Mouse (Mus musculus) hindlimb bud, embryonic 11.5 days (tissue): ENCODE measurements around the gene Spryd4.
"Not testable (repeated sequence)": the region's sequence is repeated elsewhere in the genome, so short reads cannot be mapped to it uniquely, and the experiment has no call there.

Experiments used
- DNase-seq: peaks from one replicate; pipeline ENCODE4 v3.0.0-alpha.2; 2012; ENCODE audit warnings: low read depth, low spot score; ENCODE audit errors: extremely low spot score

Gene Spryd4

DNA sequence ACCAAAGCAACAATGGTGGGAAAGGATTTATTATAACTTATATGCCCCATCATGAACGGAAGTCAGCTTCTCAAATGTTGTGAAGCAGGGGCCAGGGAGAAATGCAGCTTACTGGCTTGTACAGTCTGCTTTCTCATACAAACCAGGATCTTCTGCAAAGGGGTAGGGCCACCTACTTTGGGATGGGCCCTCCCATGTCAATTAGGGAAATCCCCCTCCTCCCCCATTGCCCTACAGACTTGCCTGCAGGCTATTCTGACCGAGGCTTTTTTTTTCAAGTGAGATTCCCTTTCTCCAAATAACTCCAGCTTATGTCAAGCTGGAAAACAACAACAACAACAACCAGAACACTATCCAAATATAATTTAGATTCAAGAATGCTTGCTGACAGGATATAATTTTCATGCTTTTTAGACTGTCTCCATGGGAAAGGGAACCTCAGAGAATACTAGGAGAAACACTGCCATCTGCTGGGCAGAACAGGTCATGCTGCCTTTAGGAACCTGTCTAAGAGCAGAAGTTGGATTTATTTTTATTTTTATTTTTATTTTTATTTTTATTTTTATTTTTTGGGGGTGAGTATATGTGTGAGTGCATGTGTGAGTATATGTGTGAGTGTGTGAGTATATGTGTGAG lies 23.2 kb downstream of the Spryd4 start:
- DNase-seq: peak; percentile 88

DNA sequence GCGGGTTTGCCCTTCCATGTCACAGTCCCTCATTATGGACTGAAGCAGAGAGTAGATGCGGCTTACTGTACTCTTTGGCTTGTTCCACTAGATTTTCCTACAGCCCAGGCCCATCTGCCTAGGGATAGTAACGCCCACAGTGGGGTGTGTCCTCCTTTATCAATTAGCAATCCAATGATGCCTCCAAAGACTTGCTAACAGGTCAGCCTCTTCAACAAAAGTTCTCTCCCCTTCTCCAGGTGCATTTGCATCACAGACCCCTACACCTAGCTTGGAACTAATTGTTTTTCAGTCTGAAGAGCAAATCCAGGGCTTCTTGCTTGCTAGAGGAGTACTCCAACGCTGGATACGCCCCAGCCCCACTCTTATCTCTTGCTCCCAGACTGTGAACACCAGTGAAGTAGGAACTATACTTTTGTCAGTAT lies 24.4 kb downstream of the Spryd4 start:
- DNase-seq: no peak

DNA sequence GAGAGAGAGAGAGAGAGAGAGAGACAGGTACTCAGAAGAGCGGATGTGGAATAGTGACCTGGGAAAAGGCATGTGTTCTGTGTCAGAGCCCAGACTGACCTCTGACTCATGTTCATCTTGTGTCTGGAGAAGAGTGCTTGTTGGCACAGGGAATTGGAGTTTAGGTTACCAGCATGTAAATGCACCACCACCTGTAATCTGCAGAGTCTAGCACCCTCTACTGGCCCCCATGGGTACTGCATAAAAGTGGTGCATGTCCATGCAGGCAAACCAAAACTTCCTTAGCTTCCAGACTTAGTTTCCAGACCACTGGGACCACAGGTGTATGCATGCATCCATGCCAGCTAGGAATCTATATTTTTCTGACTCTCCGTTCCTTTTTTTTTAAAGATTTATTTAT lies 25.6 kb downstream of the Spryd4 start:
- peak; percentile 97 for DNase-seq

DNA sequence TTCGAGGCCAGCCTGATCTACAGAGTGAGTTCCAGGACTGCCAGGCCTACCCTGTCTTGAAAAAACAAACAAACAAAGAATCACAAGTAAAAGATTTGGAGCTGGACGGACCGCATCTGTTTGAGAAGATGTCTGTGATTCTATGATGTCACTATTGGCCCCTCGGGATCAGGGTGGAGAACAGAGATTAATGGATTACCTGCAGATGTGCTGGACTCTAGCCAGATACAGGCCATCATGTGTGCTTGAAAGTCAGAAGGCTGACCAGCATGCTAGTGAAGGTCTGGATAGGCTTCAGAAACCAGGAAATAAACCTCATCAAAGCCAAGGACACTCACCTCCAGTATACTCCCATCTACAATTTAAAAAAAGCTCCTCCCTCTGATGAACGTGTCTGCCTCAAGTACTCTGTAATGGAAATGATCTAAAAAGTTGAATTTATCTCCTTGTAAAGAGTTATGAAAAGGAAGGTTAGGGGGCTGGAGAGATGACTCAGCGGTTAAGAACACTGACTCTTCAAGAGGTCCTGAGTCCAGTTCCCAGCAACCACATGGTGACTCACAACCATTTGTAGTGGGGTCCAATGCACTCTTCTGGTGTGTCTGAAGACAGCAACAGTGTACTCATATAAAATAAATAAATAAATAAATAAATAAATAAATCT lies 26.2 kb downstream of the Spryd4 start:
- DNase-seq: no peak

DNA sequence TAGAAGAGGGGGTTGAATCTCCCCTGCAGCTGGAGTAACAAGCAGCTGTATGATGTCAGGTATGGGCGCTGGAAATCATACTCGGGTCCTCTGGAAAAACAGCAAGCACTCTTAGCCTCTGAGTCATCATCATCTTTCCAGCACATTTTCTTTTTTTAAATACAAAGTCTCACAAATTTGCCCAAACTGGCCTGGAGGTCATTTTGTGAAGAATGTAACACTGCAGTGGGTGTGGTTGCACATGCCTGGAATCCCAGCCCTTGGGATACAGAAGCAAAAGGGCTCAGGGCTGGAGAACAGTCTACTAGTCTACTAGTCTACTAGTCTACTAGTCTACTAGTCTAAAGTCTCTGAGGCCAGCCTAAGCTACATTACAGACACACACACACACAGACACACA lies 27.3 kb downstream of the Spryd4 start:
- DNase-seq: no peak

DNA sequence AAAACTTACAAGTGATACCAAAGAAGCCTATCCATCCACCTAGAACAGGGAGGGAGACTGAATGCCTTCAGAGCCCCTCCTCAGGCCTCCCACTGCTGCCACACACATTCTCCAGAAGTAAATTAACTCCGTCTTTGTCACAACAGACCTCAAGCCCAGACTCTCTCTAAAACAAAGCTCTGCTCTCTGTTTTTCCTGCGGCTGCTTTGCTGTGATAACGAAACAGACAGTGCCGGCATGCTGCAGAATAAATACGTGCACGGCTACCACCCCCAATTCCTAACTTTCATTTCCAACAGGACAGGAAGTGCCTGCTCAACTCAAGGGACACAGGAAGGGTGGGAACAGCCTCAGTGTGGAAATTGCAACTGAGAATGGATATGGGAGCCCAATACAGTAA lies 31.6 kb downstream of the Spryd4 start, which contains the start of gene Rbms2:
Gene Rbms2, minus strand, starts transcription at position 309 of the 400 bp plus-strand sequence.
- no peak for DNase-seq

DNA sequence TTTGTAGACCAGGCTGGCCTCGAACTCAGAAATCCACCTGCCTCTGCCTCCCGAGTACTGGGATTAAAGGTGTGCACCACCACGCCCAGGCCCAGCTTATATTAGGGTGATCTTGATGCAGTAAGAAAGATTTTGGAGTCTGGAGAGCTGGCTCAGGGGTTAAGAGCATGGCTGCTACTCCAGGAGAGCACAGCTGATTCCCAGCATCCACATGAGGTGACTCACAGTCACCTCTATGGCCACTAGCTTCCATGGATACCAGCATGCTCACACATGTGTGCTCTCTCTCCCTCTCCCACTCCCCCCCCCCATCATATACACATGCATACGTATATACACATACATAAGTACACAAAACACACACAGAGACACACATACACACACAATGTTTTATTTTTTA lies 34.3 kb downstream of the Spryd4 start:
- no peak for DNase-seq

DNA sequence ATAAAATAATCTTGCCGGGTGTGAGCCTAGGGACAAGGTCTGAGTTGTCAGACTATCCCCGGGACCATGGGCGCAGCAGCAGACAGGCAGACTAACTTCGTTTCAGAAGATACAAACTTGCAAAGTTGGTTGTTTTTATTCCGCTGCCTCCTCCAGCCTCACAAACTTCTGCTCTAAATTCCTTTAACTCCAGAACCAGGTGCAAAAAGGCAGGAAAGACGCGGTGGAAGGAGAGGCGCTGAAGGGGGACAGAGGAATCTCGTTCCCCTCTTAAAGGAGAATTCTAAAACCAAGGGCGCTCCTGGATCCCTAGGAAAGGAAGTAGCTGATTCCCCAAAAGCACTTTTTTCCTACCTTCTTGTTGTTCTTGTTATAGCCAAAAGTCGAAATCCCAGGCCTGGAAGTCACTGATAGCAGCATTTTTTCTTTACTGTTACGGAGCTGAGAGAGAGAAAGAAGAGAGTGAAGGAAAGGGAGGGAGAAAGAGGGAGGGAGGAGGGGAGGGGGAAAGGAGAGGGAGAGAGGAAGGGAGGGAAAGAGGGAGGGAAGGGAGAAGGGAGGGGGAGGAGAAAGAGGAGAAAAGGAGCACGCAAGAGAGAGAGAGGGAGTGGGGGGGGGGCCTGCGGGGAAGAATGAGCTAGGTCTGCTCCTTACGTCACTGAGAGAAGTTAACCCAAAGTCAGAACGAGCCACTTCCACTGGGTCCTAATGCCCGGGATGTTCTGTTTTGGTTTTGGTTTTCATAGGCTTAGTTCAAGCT lies 35.4 kb downstream of the Spryd4 start:
- DNase-seq: peak; percentile 73

DNA sequence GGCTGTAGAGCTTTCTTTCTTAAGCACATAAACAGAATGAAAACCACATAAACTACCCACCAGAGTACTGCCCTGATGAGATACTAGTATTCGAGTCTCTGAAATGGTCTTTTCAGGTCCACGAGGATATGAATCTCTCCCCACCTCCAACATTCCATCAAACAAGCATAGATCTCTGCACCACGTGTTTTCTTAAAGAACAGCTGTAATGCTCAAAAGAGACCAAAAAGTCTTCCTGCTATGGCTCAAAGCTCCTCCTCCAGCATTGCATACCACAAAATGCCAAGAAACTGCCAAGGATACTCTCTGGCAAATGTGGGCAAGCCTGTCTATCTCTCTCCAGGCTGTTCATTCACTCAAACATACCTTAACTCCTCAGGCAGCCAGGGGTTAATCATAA lies 36.3 kb downstream of the Spryd4 start:
- DNase-seq: no peak

DNA sequence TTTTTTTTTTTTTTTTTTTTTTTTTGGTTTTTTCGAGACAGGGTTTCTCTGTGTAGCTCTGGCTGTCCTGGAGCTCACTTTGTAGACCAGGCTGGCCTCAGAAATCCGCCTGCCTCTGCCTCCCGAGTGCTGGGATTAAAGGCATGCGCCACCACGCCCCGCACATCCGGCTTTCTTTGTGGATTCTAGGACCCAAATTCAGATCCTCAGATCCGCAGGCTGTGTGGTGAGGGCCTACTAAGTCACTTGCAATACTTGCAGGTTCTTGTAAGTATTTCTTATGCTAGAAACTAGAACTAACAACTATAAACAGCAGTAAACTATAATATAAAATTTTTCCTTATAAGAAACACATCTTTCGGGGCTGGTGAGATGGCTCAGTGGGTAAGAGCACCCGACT lies 40.3 kb downstream of the Spryd4 start:
- DNase-seq: not testable (repeated sequence)

DNA sequence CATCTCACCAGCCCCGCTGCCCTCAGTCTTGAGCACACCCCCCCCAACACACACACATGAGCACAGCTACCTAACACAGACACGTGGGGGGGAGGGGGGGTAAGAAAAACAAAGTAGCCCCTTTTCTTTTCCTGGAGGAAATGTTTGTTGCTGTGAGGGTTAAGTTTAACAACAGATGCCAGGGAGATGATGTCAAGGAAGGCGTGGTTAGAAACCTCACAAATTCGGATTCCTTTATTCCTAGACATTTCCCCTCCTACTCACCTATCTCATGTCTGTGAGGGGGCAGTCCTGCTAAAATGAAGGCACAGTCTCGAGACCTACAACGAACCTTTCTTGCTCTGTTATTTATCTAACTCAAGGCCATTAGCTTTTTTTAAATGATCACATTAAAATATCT lies 44.5 kb downstream of the Spryd4 start:
- DNase-seq: no peak

DNA sequence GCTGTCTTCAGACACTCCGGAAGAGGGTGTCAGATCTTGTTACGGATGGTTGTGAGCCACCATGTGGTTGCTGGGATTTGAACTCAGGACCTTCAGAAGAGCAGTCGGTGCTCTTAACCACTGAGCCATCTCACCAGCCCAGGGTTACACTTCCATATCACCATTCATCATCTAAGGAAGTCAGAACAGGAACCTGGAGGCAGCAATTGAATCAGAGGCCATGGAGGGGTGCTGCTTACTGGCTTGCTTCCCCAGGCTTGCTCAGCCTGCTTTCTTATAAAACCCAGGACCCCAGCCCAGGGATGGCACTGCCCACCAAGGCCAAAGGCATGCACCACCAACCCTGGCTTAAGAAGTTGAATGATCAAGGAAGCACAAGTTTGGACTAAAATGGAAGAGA lies 45.9 kb downstream of the Spryd4 start:
- not testable (repeated sequence) for DNase-seq
